Mouse (Mus musculus) adipocyte (in vitro differentiated cells): ENCODE results near the gene Tmem132e.
A peak's percentile ranks its signal among the peaks of the same experiment; 100 is the strongest.

ENCODE experiments used
- DNase-seq: peaks from one replicate; pipeline ENCODE4 v3.0.0-alpha.2; 2016; ENCODE audit warnings: low spot score

Tmem132e gene

DNA sequence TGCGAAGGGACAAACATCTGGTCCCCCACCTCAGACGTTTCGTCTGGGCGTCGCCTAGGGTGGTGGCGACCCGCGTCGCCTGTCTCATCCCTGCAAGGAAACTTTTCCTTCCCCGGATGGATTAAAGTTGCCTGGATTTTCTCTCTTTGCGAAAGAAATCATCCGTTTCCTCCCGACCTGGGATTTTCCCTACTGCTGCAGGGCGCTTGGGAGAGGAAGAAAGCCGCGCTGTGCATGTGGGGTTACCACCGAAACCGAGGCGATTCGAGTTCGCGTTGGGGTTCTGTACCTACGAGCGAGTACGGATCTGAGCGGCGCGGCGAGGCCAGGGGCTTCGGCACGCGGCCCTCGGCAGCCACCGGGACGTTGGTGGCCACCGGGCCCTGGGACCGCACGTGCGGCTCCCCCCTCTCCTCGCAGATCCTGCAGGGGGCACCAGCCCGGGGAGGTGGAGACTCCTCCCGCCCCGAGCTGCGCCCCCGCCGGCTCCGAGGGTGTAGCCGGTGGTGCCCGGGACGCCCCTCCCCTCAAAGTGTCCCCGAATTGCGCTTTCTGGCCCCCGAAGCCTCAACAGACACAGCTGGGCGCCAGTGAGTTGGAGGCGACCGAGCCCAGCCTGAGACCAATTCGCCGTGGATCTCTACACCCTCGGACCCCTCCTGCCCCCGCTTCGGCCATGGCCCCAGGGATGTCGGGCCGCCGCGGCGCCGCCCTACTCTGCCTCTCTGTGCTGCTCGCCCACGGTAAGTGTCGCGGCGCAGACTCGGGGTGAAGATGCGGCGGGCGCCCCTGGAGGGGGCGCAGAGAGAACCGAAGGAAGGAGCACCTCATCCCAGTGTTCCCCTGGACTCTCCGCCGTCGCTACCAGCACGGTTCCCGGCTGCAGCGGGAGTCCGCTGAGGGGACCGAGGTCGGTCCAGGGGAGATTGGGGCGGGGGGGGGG, at the start of gene Tmem132e:
TSS of gene Tmem132e (plus strand) at position 530 of the 943 bp plus-strand sequence.
- DNase-seq, result no peak

GRCm38 (mm10) chr11:82339921-82340401, 48.7 kb upstream of the Tmem132e start:
- DNase-seq, result no peak

DNA sequence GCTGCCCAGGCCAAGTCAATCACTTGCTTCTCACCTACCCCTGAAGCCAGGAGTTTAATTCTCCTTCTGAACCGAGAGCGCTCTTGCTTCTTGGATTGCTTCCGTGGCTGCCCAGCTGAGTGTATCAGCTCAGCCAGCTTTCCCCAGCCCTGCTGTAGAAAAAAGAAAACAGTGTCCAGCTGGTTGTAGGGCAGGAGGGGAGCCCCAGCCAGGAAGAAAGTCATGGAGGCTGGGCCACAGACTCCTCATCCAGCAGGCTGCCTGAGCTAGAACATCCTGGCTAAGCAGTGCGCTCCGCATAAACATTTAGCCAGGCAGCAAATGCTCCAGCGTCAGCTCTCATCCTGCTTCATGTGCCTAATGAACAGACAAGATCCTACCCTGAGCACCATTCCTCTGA, 48.3 kb upstream of the Tmem132e start:
- no peak for DNase-seq

DNA sequence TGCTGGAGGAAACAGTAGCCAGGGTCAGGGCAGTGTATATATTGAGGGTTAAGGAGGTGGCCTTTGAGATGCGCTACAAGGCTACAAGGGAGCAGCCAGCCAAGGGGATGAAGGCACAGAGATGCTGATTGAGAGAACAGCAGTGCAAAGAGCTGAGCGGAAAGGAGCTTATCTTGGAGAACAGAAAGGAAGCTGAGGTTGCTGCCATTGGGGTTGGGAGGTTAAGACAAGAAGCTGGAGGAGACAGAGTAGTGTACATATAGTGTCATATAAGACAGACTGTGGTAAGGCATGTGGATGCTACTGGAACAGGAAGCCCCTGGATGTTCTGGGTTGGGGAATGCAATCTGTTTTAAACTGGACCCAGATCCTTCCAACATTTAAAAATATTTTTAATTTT, 47.8 kb upstream of the Tmem132e start:
- DNase-seq, result no peak

DNA sequence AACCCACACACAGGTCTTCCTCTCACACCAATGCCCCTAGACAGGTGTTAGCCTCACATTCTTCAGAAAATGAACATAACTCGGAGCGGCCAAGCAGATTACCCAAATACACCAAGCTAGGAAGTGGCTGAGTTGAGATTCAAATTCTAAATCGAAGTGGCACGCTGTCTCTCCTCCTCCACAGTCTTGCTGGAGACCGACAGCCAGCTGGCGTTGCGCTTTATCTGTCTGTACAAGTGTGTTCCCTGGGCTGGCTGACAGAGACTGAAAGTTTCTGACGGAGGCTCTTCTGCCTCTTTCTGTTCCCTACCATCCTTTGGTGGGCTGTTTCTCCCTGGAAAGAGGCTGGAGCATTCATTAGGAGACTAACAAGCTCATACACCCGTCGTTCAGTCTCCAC, 37.7 kb upstream of the Tmem132e start:
- DNase-seq, result no peak

- DNase-seq, result no peak
These were observed 18.5 kb upstream of the Tmem132e start for GRCm38 (mm10) chr11:82370151-82370550.

- DNase-seq, result peak; percentile 45
These were observed 17.1 kb upstream of the Tmem132e start for GRCm38 (mm10) chr11:82371577-82371976.

DNA sequence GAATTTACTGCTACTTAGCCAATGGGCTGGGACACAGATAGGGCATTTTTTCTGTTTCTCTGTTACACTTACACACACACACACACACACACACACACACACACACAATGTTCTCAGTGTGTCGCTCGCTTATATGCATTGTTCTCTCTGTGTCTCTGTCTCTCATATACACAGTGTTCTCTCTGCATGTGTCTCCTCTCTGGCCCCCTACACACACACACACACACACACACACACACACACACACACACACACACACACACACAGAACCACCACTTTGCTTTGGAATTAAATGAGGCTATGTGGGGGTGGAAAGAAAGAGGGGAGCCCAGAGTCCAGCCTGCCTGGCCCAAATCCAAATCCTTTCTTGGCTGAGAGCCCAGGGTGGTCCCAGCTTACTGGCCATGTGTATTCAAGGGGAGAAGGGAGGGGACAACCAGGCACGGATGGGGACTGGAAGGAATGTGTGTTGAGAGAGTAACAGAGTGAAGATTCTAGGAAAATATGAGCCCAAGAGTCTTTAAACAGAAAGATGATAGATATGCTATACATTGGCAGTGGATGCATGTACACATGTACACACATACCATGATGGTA, 8.0 kb upstream of the Tmem132e start:
- no peak for DNase-seq

GRCm38 (mm10) chr11:82386970-82387540, 1.6 kb upstream of the Tmem132e start:
- no peak for DNase-seq

GRCm38 (mm10) chr11:82387711-82388341, 874 bp upstream of the Tmem132e start:
- DNase-seq, result no peak

- DNase-seq, result no peak
These were observed 944 bp downstream of the Tmem132e start for GRCm38 (mm10) chr11:82389396-82390291.

DNA sequence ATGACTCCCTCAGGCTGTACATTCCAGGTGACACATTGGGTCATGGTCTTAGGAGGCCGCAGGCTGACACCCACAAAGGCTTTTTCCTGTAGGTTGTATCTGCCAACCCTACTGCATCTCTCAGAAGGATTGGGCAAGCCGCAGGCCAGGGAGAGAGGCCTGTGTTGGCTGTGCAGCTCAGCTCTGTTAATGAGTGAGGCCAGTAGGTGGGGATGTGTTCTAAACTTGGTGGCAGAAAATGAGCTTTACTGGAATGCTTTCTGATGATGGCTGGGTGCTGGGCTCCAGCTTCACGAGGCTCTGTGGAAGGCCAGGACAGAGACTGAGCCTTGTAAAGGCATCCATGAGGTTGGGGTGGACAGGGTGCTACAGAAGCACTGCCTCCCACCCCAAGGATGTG, 3.6 kb downstream of the Tmem132e start:
- DNase-seq, result no peak

DNA sequence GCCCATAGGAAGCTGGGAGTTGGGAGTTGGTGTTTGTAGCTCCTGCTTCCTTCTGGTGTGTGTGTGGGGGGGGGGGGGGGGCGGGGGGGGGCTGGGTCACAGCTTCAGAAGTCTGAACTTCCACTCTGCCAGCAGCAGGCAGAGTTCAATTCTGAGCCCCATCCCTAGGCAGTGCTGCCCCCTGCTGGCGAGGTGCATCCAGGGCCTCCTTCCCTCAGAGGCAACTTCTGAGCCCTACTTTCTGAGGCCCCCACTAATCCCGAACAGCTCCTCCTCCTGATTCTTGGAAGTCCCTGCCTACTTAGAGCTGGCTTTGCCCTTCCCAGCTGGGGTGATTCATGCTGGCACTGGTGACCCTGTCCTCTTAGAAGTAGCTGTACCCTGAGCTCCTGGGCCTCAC, 10.9 kb downstream of the Tmem132e start:
- peak; percentile 3 for DNase-seq

DNA sequence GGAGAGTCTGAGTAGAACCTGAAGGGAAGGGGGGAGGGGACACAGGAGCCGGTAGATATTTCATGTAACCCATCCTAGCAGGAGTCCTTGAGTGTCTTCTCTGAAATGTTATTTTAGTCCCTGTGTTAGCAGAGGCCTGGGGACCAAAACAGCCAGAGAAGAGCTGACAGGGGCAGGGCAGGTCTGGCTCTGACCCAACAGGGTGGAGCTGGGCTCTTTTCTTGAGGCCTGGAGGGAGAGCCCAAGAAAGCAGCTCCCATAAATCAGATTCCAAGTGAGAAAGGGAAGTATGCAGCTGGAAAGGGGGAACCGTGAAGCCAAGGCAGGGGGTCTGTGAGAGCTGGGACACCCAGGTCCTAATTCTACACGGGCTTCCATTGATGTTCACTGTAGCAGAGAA, 16.9 kb downstream of the Tmem132e start:
- no peak for DNase-seq

DNA sequence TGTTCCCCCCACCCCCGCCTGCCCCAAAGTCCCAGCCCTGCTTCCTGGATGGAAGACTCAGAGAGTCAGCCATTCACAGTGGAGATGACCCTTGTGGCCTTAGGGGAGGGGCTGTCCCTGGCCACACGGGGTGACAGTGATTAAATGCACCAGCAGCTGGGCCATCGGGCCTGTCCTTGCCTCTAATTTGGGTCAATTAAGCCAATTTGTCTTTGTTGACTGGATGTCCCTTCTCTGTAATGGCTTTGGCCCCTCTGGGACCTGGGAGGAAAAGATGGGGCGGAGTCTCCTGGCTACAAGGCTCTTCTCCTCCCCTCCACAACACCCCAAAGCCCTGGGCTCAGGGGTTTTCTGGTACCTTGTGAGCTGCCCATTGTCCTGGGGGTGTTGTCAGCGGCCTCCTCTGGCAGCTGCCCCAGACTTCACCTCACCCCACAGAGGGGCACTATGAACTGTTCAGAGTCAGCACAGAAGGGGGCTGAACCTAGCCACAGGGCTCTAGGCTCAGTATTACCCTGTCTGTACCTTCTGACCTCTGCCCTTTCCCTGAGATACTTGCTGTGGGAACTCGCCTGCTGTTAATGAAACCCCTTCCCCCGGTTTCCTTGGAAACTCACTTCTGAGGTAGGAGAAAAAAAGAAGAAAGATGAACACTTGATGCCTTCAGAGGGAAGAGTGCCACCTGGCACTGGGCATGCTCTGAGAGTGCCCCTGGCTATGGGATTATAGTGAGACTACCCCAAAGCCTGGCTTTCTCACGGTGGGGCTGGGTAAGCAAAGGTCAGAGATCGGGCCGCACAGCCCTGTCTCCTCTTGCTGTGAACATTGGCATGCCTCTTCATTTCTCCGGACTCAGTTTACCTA, 17.9 kb downstream of the Tmem132e start:
- DNase-seq, result no peak

DNA sequence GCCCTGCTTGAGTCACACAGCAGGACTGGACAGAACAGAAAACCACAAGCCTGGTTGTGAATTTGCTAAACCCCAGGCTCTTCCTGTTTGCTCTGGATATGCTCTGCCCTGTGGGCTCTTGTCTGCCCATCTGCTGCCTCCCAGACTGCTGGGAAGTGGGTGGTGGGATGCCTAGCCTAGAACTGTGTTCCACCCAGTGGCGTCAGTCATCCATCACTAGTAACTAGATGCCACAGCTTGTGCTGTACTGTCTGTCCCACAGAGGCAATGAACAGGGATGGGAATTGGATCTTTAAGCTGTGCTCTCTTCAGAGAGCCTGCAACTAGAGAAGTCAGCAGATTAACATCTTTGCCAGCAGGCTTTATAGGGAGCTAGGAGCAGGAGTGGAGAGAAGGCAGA, 23.8 kb downstream of the Tmem132e start:
- no peak for DNase-seq

DNA sequence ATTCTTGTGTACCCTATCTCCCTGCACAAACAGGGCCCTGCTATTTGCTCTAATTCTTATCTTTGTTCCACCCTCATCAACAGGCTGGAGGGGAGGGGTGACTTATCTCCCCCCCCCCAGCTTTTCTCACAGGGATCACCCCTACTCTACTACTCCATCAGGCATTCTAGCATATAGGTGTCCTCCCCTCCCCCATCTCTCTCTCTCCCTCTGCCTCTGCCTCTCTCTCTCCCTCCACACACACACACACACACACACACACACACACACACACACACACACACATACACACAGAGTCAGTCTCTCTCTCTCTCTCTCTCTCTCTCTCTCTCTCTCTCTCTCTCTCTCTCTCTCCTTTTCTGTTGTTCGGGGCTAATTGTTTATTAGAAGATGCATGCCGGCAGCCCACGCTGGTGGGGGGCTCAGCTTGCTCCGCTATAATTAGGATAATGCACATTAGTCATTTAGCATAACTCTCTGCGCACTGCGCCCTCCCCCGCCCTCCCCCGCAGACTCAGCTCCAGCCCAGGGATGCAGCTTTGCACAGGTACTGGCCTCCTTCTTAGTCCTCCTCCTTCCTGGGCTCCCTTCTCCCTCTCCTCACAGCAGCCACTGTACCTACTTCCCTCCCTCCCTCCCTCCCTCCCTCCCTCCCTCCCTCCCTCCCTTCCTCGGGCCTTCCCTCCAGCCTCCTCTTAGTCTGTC, 29.8 kb downstream of the Tmem132e start:
- no peak for DNase-seq

DNA sequence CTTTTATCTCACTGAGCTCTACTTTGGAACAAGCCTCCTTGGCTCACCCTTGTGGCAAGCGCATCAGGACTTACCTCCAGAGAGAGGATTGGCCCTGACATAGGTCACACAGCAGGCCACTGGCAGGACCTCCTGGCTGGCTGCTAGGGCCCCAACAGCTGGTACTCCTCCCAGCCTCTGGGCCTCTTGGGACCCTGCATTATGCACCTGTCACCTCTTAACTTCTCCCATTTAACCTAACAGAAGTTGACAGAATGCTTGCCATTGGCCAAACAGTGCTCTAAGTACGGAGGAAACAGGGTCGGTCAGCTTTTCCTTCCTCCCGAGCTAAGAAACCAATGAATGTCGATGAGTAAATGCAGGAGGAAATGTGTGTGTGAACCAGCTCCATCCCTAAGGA, 33.2 kb downstream of the Tmem132e start:
- DNase-seq, result no peak

DNA sequence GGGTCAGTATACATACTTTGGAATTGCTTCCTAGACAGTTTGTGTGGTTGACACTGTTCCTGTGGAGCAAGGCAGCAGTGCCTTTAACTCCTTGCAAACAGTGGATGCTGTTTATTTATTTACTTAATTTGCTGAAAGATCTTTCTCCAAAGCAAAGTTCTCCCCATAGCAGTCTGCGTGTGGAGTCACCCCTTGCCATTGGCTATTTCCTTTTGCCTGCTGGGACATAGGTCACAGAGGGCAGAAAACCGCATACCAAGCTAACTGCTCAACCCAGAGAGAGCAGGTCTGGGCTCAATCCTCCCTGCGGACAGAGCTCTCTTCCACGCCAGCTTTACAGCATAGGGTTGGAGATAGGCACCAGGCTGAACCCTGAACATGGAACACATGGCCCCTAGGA, 34.8 kb downstream of the Tmem132e start:
- no peak for DNase-seq

DNA sequence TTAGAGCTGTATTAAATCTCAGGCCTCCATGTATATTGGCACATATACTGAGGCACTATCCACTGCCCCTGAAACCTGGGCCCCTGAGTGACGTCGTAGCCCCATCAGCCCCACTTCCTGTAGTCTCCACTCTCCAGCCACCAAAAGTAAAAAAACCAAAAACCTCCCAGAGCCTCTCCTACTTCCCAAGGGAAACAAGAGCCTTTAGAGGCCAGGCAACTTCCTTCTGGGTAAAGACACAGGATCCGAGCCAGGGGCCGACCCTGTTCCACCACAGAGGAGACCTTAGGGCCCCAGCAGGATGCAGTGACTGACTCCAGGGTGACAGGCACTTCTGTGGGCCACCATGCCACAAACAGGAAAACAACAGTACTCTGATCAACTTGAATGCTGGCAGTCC, 40.1 kb downstream of the Tmem132e start:
- DNase-seq, result no peak
